Mouse (Mus musculus) ZHBTc4 (cell line): ENCODE measurements at regions not wholly inside any gene's neighbourhood (a gene's known extent, or its start where the extent isn't known, plus 50 kb on each side); places are given as distances from the start of the nearest gene placed in this dataset.
"Not testable (repeated sequence)": the region's sequence is repeated elsewhere in the genome, so short reads cannot be mapped to it uniquely, and the experiment has no call there.

Experiments used
- DNase-seq: peaks from one replicate; pipeline ENCODE4 v3.0.0-alpha.2; 2011; ENCODE audit warnings: low read depth, low spot score

DNA sequence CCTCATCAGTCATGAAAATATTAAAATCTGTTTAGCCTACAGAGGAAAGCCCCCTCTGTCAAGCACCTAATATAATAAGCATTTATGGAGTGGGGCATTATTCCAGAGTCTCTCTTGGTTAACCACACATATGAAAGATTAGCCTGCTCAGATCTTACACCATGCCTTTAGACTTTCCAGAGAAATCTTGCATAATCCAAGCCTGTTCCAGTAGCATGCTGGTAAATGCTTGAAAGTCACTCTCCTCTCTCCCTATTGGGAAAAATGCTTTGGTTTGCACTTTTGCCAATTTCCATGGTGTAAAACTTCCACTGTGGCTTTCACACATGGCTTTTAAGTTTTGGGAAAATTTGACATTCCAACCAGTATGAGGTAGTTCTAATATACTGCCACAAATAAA is 192.1 kb upstream of the Tmc3 start:
- no peak for DNase-seq

DNA sequence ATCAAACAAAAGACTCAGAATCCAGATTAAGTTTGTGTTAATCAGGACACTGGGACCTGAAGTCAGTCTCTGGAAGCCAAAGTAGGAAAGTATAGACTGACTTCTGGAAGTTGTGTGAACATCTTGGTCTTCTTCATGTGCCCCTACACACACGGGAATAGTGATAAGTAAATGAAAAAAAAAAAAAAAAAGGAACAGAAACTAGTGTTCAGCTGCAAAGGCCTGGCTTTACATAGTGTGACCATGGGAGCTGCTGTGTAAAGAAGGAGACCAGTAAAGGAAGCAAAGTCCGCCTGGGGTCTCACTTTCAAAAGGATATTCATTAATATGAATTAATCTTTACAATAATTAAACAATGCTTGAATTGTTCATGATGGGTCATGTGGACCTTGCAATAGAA is 190.6 kb upstream of the Tmc3 start:
- no peak for DNase-seq

- DNase-seq: no peak
Measured at GRCm38 (mm10) chr7:83399668-83400067, 185.1 kb upstream of the Tmc3 start.

- DNase-seq: peak; percentile 80
Measured at GRCm38 (mm10) chr7:83401001-83401400, 183.7 kb upstream of the Tmc3 start.

- DNase-seq: not testable (repeated sequence)
Measured at GRCm38 (mm10) chr7:83412745-83413144, 172.0 kb upstream of the Tmc3 start.

GRCm38 (mm10) chr7:83429929-83430556 is 154.7 kb upstream of the Tmc3 start:
- no peak for DNase-seq

- no peak for DNase-seq
Measured at GRCm38 (mm10) chr7:83431094-83431493, 153.6 kb upstream of the Tmc3 start.

- DNase-seq: no peak
Measured at GRCm38 (mm10) chr7:83432843-83433242, 151.9 kb upstream of the Tmc3 start.

GRCm38 (mm10) chr7:83433959-83434715 is 150.6 kb upstream of the Tmc3 start:
- peak; percentile 34 for DNase-seq

GRCm38 (mm10) chr7:83438538-83439393 is 146.0 kb upstream of the Tmc3 start:
- DNase-seq: peak; percentile 45

GRCm38 (mm10) chr7:83443596-83444278 is 141.0 kb upstream of the Tmc3 start:
- DNase-seq: no peak

DNA sequence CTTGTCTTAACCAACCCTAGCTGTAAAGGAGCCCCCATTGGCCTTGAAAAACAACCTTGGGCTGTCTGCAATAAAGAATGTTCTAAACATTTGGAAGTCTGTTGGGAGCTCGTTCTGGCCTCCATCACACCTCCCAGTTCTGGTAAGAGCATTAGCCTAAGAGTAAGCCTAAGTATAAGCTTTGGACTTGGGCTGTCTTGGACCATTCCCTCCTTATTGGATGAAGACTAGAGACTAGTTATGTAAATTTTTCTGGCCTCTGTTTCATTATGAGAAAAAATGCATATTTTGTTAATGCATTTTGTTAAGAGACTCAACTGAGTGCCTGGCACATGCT is 140.5 kb upstream of the Tmc3 start:
- DNase-seq: no peak

- no peak for DNase-seq
Measured at GRCm38 (mm10) chr7:83445181-83445926, 139.4 kb upstream of the Tmc3 start.

GRCm38 (mm10) chr7:83450346-83450745 is 134.4 kb upstream of the Tmc3 start:
- DNase-seq: no peak

- no peak for DNase-seq
Measured at GRCm38 (mm10) chr7:83452309-83452708, 132.4 kb upstream of the Tmc3 start.

DNA sequence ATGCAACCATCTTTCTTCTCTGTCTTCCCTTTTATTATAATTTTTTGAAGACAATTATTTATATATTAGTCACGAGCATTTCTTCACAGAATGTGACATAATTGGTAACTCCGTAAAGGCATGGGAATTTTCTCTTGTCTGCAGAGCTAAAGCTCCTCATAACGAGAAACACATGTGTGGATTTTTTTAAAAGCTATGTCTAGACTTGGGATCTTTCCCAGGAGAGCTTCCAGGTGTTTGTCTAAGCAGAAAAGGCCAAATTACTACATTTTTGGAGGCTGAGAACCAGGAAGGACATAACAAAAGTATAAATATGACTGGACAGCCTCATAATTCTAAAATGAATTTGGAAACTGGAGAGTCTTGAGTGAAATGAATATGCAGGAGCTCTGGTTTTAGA is 125.2 kb upstream of the Tmc3 start:
- DNase-seq: no peak

- DNase-seq: no peak
Measured at GRCm38 (mm10) chr7:83467006-83467405, 117.7 kb upstream of the Tmc3 start.

GRCm38 (mm10) chr7:83469856-83470255 is 114.9 kb upstream of the Tmc3 start:
- not testable (repeated sequence) for DNase-seq

- DNase-seq: no peak
Measured at GRCm38 (mm10) chr7:83471111-83471510, 113.6 kb upstream of the Tmc3 start.

DNA sequence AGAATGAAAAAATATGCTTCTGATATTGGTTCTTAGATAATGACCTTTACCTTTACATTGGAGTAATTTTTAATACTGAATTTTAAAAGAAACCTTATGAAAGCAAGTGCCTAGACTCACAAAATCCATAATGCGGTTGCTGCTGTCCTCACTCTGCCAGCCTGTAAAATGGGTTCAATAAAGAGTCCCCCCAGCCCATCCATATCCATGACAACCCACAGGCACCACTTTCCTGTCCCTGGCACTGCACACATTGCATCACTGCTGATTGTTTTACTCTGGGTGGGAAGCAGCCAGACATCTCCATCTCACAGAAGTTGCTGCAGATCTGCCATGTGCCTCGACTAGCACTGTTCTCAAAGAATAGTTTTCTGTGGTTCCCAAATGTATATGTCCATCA is 110.3 kb upstream of the Tmc3 start:
- no peak for DNase-seq

DNA sequence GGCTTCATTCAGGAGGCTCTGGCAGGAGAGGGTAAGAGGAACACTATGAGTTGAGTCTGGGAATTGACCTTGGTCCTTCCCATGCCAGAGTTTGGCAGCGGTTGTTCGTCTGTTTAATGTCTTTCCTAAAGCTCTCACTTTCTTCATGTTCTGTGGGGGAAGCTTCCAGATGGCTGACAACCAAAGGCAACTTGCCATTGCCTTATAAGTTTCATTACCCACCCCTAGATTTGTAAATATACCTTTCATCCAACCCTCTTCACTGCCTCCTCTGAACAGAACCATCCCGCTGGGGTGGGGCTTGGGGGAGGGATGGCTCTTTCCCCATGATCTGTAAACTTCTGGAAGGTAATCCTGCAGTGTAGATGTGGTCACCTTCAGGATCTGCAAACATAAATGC is 109.7 kb upstream of the Tmc3 start:
- DNase-seq: no peak
